Mouse (Mus musculus) neural tube, embryonic 11.5 days (tissue): Measurements from ENCODE around the gene Gstm4. TPM values are rescaled to one million over a fixed set of nuclear protein-coding genes. Genes with fewer than 3 reads are reported as not detected.

Experiments
- ATAC-seq: fragments of 200-750 bp; cut with Nextera tagmentation; 2 replicates; pipeline ENCODE4 v1.8.0; 2017; ENCODE audit warnings: moderate number of reproducible peaks, mild to moderate bottlenecking, moderate TSS enrichment, moderate library complexity; ENCODE audit not compliant: insufficient read depth, low FRiP score, low TSS enrichment
- DNase-seq: peaks from one replicate; pipeline ENCODE4 v3.0.0-alpha.2; 2015; ENCODE audit warnings: low spot score
- H3K27ac ChIP-seq: fragments of 300-500 bp; sonication (generic); 2 replicates; pipeline ENCODE4 v1.5.1; 2014; ENCODE audit warnings: low read depth, mild to moderate bottlenecking, low read length
- H3K27me3 ChIP-seq: fragments of 300-500 bp; sonication (generic); 2 replicates; pipeline ENCODE4 v1.6.1; 2014; ENCODE audit warnings: mild to moderate bottlenecking, low read length, mixed read lengths; ENCODE audit not compliant: control insufficient read depth, insufficient read depth
- H3K36me3 ChIP-seq: fragments of 300-500 bp; sonication (generic); 2 replicates; pipeline ENCODE4 v1.6.1; 2014; ENCODE audit warnings: mild to moderate bottlenecking, low read length, moderate library complexity, mixed read lengths; ENCODE audit not compliant: control insufficient read depth, insufficient read depth
- H3K4me1 ChIP-seq: fragments of 300-500 bp; sonication (generic); 2 replicates; pipeline ENCODE4 v1.6.1; 2014; ENCODE audit warnings: low read length, mixed read lengths; ENCODE audit not compliant: control insufficient read depth, insufficient read depth
- H3K4me2 ChIP-seq: fragments of 300-500 bp; sonication (generic); 2 replicates; pipeline ENCODE4 v1.6.1; 2014; ENCODE audit warnings: low read depth, mild to moderate bottlenecking, moderate library complexity
- H3K4me3 ChIP-seq: fragments of 300-500 bp; sonication (generic); 2 replicates; pipeline ENCODE4 v1.5.1; 2014; ENCODE audit warnings: low read depth, low read length
- H3K9ac ChIP-seq: fragments of 300-500 bp; sonication (generic); 2 replicates; pipeline ENCODE4 v1.6.1; 2014; ENCODE audit warnings: mild to moderate bottlenecking, low read length
- H3K9me3 ChIP-seq: fragments of 300-500 bp; sonication (generic); 2 replicates; pipeline ENCODE4 v1.6.1; 2016; ENCODE audit warnings: low read length; ENCODE audit not compliant: control insufficient read depth
- WGBS: fragments of 180-500 bp; shearing (Covaris S2); extraction: QIAGEN DNeasy Blood & Tissue Kit; methylation state at CpG from one replicate; pipeline ENCODE4 v1.1.7; 2014; 5-methylcytosine and 5-hydroxymethylcytosine counted together
- polyA plus RNA-seq: library from polyadenylated mRNA; unstranded; fragments of >200 nt; fragmentation: Nextera tagmentation; extraction: Ambion mirVana; gene quantifications from 2 replicates; pipeline ENCODE4 v1.2.1, GENCODE M21; 2014

The Gstm4 gene
- polyA plus RNA-seq = 12.4 and 12.9 TPM in 2 replicates

DNA sequence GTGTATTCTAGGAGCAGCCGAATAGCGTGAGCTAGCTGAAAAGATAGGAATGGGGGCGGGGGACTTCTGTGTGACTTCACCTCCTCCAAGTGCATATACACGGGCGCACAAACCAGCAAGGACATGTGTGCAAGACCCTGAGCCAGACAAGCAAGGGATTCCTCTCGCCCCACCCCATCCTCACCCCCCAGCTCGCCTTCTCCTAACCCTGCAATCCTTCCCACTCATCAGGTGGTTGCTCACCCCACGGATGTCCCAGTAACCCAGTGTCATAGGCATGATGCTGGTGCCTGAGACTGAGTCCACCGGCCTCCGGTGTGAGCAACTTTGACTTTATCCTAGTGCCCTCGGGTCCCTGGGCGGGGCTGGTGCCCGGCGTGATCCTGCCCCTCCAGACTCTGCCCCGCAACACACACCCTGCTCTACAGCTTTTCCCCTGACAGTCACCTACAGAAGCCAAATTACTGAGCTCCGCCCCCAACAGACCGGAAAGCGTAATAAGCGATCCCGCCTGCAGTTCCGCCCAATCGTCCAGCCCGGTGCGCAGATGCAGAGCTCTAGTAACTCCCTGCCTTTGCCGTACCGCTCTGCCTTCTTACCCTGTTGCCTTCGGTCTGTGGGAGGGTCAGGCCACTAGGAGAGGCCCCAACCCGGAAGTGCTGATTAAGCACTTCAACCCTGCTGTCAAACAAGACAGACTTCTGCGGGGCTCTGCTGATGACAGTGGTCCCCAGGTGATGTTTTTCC, at the start of gene Gstm4:
TSS of gene Gstm4 (minus strand) at position 501 of the 747 bp plus-strand sequence.
- no peaks in the 10 kb centered on the region for H3K36me3 ChIP-seq
- ATAC-seq (peak; percentile 88), DNase-seq (peak; percentile 76)
- whole genome bisulfite sequencing = 8% methylated on average over 29 of the region's 29 CpGs
- peak within 1 kb of the TSS; percentile 84 for H3K4me2 ChIP-seq
- H3K4me3 ChIP-seq = peak within 1 kb of the TSS; percentile 45
- no peak within 1 kb of the TSS for H3K27ac ChIP-seq
- H3K27me3 ChIP-seq = no peaks in the 10 kb centered on the region
- H3K4me1 ChIP-seq = no peaks in the 10 kb centered on the region; the same call in 1 of the 2 replicates
- H3K9ac ChIP-seq = peak within 1 kb of the TSS; percentile 58
- no peaks in the 10 kb centered on the region for H3K9me3 ChIP-seq

DNA sequence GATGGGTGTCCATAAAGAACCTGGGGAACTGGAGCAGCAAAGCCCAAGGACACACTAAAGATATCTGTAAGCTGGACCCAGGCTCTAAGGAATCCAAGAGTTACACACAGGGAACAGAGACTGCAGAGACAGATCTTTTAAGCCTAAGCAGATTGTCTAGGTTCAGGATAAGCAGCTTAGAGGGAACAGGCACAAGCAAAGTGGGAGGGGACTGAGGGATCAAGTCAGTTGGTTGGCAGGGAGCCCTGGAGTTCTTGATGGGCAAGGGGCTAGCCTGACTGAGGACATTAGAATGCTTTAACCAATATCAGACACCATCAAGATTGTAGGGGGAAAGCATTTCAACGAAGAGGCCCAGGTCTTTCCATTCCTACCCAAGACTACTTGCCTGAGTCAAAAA, 49.5 kb upstream of the Gstm4 start:
- H3K27ac ChIP-seq = no peak overlapping the region
- 88% methylated on average over 1 of the region's 1 CpGs for WGBS
- no peak overlapping the region for H3K9ac ChIP-seq
- ATAC-seq (no peak), DNase-seq (no peak)
- H3K36me3 ChIP-seq = no peaks in the 10 kb centered on the region
- no peaks in the 10 kb centered on the region for H3K4me1 ChIP-seq
- H3K4me3 ChIP-seq = no peak overlapping the region
- no peaks in the 10 kb centered on the region for H3K9me3 ChIP-seq
- H3K4me2 ChIP-seq = no peak overlapping the region
- H3K27me3 ChIP-seq = no peaks in the 10 kb centered on the region

DNA sequence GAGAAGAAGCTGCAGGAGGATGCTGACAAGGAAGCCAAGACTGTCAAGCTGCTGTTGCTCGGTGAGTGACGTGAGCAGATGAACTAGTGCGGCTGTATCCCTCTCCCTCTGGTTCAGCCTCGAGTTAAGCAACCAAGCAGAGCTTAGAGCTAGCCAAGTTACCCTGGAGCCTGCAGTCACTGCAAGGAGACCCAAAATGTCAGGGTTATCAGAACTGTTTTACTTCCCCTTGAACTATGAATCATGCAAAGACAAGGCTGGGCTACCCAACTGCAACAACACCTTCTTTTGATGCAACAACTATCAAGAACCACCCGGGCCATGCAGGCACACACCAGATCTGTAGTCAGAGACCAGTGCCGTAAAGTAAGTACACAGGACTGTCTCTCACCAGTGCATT, 48.6 kb upstream of the Gstm4 start:
- no peak overlapping the region for H3K4me3 ChIP-seq
- H3K9me3 ChIP-seq = no peaks in the 10 kb centered on the region
- WGBS = 74% methylated on average over 6 of the region's 6 CpGs
- H3K9ac ChIP-seq = no peak overlapping the region
- H3K36me3 ChIP-seq = no peaks in the 10 kb centered on the region
- H3K27me3 ChIP-seq = no peaks in the 10 kb centered on the region
- no peak overlapping the region for H3K4me2 ChIP-seq
- H3K4me1 ChIP-seq = no peaks in the 10 kb centered on the region
- ATAC-seq (no peak), DNase-seq (no peak)
- H3K27ac ChIP-seq = no peak overlapping the region

- Histone ChIP-seq H3K36me3 (no peaks in the 10 kb centered on the region), H3K9me3 (no peaks in the 10 kb centered on the region), H3K9ac (no peak within 1 kb of the TSS), H3K27ac (no peak within 1 kb of the TSS), H3K4me2 (no peak within 1 kb of the TSS), H3K4me3 (no peak within 1 kb of the TSS), H3K4me1 (no peaks in the 10 kb centered on the region), H3K27me3 (no peaks in the 10 kb centered on the region)
- DNase-seq = no peak
- WGBS = 89% methylated on average over 15 of the region's 15 CpGs
- no peak for ATAC-seq
These were observed 47.9 kb upstream of the Gstm4 start, which contains the start of gene Gnat2 for GRCm38 (mm10) chr3:108092536-108093115. Gnat2 (plus strand) TSS chr3:108092789.

DNA sequence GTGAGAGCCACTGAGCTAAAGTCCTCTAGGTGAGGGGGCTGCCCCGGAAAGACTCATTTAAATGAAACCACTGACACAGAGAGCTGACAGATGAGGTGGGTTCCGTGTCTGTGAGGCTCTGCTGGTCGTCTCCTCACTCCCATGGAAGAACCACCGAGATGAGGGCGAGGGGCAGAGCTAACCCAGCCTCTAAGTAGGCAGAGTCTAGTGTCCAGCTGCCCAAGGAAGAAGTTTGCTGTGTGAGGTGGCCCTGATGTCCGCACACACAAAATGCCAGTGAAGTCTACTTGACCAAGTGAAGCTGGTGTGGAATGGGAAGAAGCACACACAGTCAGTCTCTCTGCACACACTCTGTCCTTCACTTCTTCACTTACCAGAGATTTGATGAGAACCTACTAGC, 47.3 kb upstream of the Gstm4 start:
- ATAC-seq (no peak), DNase-seq (no peak)
- H3K4me2 ChIP-seq = no peak overlapping the region
- no peaks in the 10 kb centered on the region for H3K27me3 ChIP-seq
- H3K9ac ChIP-seq = no peak overlapping the region
- no peak overlapping the region for H3K4me3 ChIP-seq
- WGBS = 75% methylated on average over 6 of the region's 6 CpGs
- H3K36me3 ChIP-seq = no peaks in the 10 kb centered on the region
- no peaks in the 10 kb centered on the region for H3K4me1 ChIP-seq
- H3K27ac ChIP-seq = no peak overlapping the region
- H3K9me3 ChIP-seq = no peaks in the 10 kb centered on the region

DNA sequence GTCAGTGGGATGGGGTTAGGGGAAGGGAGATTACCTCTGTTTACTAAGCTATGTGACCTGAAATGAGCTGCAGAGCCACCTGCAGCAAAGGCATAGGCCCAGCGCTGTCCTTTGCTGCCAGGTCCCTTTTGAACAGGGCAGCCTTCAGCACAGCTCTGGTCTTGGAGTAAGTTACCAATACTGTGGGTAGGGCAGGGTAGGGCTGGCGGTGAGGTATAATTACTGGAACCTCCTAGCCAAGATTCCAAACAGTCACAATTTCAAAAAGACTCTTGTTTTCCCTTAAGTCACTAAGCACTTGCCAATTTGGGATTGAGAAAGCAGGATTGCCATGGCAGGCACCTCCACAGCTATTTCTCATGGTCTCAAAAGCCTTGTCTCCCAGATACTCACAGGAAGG, 45.9 kb upstream of the Gstm4 start:
- Histone ChIP-seq H3K9me3 (no peaks in the 10 kb centered on the region), H3K36me3 (no peaks in the 10 kb centered on the region), H3K27me3 (no peaks in the 10 kb centered on the region), H3K4me3 (no peak overlapping the region), H3K9ac (no peak overlapping the region), H3K4me2 (no peak overlapping the region), H3K4me1 (peaks cover 4% of the 10 kb centered on the region; the same call in 1 of the 2 replicates), H3K27ac (no peak overlapping the region)
- WGBS = 87% methylated on average over 2 of the region's 2 CpGs
- DNase-seq = no peak
- no peak for ATAC-seq

DNA sequence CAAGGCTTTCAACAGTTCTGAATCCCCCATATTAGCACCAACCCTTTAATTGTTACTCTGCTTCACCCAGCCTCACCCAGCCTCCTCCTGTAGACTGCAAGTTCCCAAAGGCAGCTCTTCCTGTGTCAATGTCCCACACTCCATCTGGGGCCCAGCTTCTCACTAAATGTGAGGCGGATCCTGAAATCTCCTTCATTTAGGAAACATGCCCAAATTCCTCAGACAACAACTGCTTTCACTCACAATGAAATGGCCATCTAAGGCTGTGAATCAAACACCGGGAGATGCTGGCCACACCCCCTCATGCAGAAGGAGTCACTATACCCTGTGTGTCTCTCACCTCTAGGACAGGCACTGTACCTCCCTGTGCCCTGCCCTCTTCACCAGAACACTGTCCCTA, 45.2 kb upstream of the Gstm4 start:
- H3K4me2 ChIP-seq = no peak overlapping the region
- no peak overlapping the region for H3K27ac ChIP-seq
- H3K4me1 ChIP-seq = peaks cover 4% of the 10 kb centered on the region; the same call in 1 of the 2 replicates
- no peak for ATAC-seq
- H3K36me3 ChIP-seq = no peaks in the 10 kb centered on the region
- no peak for DNase-seq
- no peaks in the 10 kb centered on the region for H3K27me3 ChIP-seq
- no peak overlapping the region for H3K4me3 ChIP-seq
- 29% methylated on average over 2 of the region's 2 CpGs for WGBS
- no peaks in the 10 kb centered on the region for H3K9me3 ChIP-seq
- H3K9ac ChIP-seq = no peak overlapping the region

- no peaks in the 10 kb centered on the region for H3K36me3 ChIP-seq
- H3K9ac ChIP-seq = no peak overlapping the region
- H3K27ac ChIP-seq = no peak overlapping the region
- H3K4me3 ChIP-seq = no peak overlapping the region
- H3K27me3 ChIP-seq = no peaks in the 10 kb centered on the region
- DNase-seq (no peak), ATAC-seq (no peak)
- no peaks in the 10 kb centered on the region for H3K9me3 ChIP-seq
- 44% methylated on average over 5 of the region's 5 CpGs for WGBS
- no peak overlapping the region for H3K4me2 ChIP-seq
- H3K4me1 ChIP-seq = peaks cover 9% of the 10 kb centered on the region
These were observed 44.2 kb upstream of the Gstm4 start for GRCm38 (mm10) chr3:108088842-108089380.

DNA sequence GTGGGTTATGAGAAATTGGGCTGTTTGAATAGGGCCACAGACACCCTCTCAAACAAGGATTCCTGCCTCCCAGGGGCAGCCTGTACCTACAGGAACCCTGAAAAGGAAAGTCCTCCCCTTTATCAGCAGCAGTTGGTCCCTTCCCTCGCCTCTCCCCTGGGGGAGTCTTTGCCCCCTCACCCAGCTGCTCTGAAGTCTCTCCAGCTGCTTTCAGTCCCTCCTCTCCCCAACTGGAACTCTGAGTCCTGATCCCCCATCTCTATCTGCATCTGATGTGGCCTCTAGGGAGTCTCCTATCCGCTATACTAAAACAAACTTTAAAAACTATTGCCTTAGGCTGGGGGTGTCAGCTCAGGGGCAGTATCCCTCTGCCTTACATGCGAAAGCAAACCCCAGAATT, 42.6 kb upstream of the Gstm4 start:
- 76% methylated on average over 3 of the region's 3 CpGs for WGBS
- H3K4me1 ChIP-seq = peaks cover 16% of the 10 kb centered on the region
- DNase-seq = no peak
- 0 out of 2 replicates have a peak, but pooled peaks cover 2% of the 10 kb centered on the region for H3K36me3 ChIP-seq
- no peak overlapping the region for H3K4me2 ChIP-seq
- no peaks in the 10 kb centered on the region for H3K27me3 ChIP-seq
- ATAC-seq = no peak
- no peaks in the 10 kb centered on the region for H3K9me3 ChIP-seq
- no peak overlapping the region for H3K9ac ChIP-seq
- no peak overlapping the region for H3K27ac ChIP-seq
- H3K4me3 ChIP-seq = no peak overlapping the region
